Mouse (Mus musculus) olfactory bulb, adult 2 months (tissue): ENCODE measurements around the gene Gper1.

ENCODE experiments used
- CTCF ChIP-seq: fragments of 200-500 bp; IDR thresholded peaks from 2 replicates; pipeline ENCODE4 v1.5.1; 2012; ENCODE audit warnings: low read depth, mild to moderate bottlenecking, low read length, moderate library complexity; ENCODE audit not compliant: insufficient read depth
- POLR2A ChIP-seq: fragments of 200-500 bp; IDR thresholded peaks from 2 replicates; pipeline ENCODE4 v1.6.1; 2012; ENCODE audit warnings: mild to moderate bottlenecking, low read depth, low read length, moderate library complexity; ENCODE audit not compliant: insufficient read depth

DNA sequence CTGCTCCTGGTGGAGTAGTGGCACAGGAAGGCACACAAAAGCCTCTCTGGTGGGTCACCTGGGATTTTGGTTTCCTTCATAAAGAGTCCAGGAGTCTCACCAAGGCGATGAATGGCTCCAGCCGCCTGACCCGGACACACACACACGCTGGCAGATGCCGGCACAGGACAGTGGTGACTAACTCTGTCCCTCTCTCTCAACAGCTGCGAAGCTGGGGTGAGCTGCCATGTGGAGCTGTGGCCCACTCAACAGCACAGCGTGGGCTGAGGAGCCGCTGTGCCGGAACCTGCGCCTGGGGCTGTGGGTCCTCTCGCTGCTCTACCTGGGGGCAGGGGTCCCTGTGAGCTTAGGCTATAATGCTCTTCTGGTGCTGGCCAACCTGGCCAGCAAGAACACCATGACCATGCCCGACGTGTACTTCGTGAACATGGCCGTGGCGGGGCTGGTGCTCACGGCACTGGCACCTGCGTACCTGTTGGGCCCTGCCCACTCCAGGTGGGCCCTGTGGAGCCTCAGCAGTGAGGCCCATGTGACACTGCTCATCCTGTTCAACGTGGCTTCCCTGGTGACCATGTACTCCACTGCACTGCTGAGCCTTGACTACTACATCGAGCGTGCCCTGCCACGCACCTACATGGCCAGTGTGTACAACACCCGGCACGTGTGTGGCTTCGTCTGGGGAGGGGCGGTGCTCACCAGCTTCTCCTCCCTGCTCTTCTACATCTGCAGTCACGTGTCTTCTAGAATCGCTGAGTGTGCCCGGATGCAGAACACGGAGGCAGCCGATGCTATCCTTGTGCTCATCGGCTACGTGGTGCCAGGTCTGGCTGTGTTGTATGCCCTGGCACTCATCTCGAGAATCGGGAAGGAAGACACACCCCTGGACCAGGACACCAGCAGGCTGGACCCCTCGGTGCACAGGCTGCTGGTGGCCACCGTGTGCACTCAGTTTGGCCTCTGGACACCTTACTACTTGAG lies 30.4 kb upstream of the Gper1 start:
- TF ChIP-seq CTCF (no peak), POLR2A (no peak)
